Mouse (Mus musculus): Measurements from ENCODE around the gene Rbm39. TPM values are rescaled to one million over a fixed set of nuclear protein-coding genes. Genes with fewer than 3 reads are reported as not detected.

The Rbm39 gene
- total RNA-seq (2012; rRNA removed) (212 and 232 TPM in 2 replicates), total RNA-seq (2014; rRNA removed) (417 and 491 TPM in 2 replicates), polyA plus RNA-seq (2012; ENCODE audit: insufficient read length, low read depth) (376 and 400 TPM in 2 replicates)

GRCm38 (mm10) chr2:156180094-156180821 lies at the start of gene Rbm39:
TSS of gene Rbm39 (minus strand) at chr2:156180238.
- H3K4me1 ChIP-seq (ENCODE audit: control insufficient read depth in 1 of 2, insufficient read depth in 2 of 2) = peaks cover 0 to 30% of the 10 kb centered on the region in 2 experiments; a peak in 2 of 4 replicates
- peak within 1 kb of the TSS; percentile 98 for H3K9ac ChIP-seq (ENCODE audit: insufficient read depth, low read depth)
- peak within 1 kb of the TSS; percentile 76 to 94 (median 91) for H3K4me3 ChIP-seq (replicated peaks in 1 of 3; ENCODE audit: low read depth in 2 of 3, low read length in 2 of 3, poor library complexity in 1 of 3)
- peak within 1 kb of the TSS; percentile 92 for H3K27ac ChIP-seq (ENCODE audit: insufficient read depth, low read depth)
- peak; percentile 100 for DNase-seq (ENCODE audit: extremely low read depth)
- TF ChIP-seq ELF1 (IDR thresholded peaks at IDR 0.05; ENCODE audit: low read depth, low read length) (no peak), TBP (conservative IDR thresholded peaks at IDR 0.05; ENCODE audit: low read depth, low read length) (peak; percentile 84), POLR2A (IDR thresholded peaks at IDR 0.05; ENCODE audit: low read depth, low read length) (peak; percentile 87)
- H3K4me2 ChIP-seq (ENCODE audit: insufficient read depth, low read depth, poor library complexity, severe bottlenecking) = peak within 1 kb of the TSS; percentile 98
- dilution Hi-C loops (cut with MboI; ENCODE audit: extremely low pct_ligation_motif_present, extremely low pct_unique_long_range_greater_than_20kb, low sequenced_read_pairs) = no loop called here
- in situ Hi-C loops (cut with MboI; ENCODE audit: low pct_ligation_motif_present, low pct_unique_long_range_greater_than_20kb, low sequenced_read_pairs) = no loop called here
- H3K27me3 ChIP-seq (replicated peaks) = no peaks in the 10 kb centered on the region
- peaks cover 15 to 33% of the 10 kb centered on the region in 2 experiments for H3K36me3 ChIP-seq (replicated peaks in 1 of 2; ENCODE audit: control insufficient read depth in 1 of 2, insufficient read depth in 1 of 2, low read length in 1 of 2)
- peaks cover 35% of the 10 kb centered on the region for H3K79me2 ChIP-seq (replicated peaks; ENCODE audit: control insufficient read depth, extremely low read depth, insufficient read depth, poor library complexity, severe bottlenecking)
- H3K9me3 ChIP-seq (replicated peaks; ENCODE audit: low read length) = no peaks in the 10 kb centered on the region

GRCm38 (mm10) chr2:156229171-156229570 lies 49.1 kb upstream of the Rbm39 start:
- no peak overlapping the region for H3K4me3 ChIP-seq (replicated peaks in 1 of 3; ENCODE audit: low read depth in 2 of 3, low read length in 2 of 3, poor library complexity in 1 of 3)
- no peak overlapping the region for H3K9ac ChIP-seq (ENCODE audit: insufficient read depth, low read depth)
- H3K27ac ChIP-seq (ENCODE audit: insufficient read depth, low read depth) = no peak overlapping the region
- no peaks in the 10 kb centered on the region for H3K27me3 ChIP-seq (replicated peaks)
- in situ Hi-C loops (cut with MboI; ENCODE audit: low pct_ligation_motif_present, low pct_unique_long_range_greater_than_20kb, low sequenced_read_pairs) = no loop called here
- TF ChIP-seq MAX (IDR thresholded peaks at IDR 0.05; ENCODE audit: low read length) (no peak), MEF2A (IDR thresholded peaks at IDR 0.05; ENCODE audit: borderline replicate concordance, low read depth, low read length) (no peak), POLR2AphosphoS2 (IDR thresholded peaks at IDR 0.05; ENCODE audit: low read depth, low read length) (no peak), MYC (IDR thresholded peaks at IDR 0.05; ENCODE audit: low read depth, low read length) (no peak), JUN (IDR thresholded peaks at IDR 0.05; ENCODE audit: insufficient read depth, low read depth, low read length) (no peak), ZC3H11A (IDR thresholded peaks at IDR 0.05; ENCODE audit: low read depth, low read length) (no peak), USF2 (conservative IDR thresholded peaks at IDR 0.05; ENCODE audit: low read depth, low read length) (no peak)
- H3K36me3 ChIP-seq (replicated peaks in 1 of 2; ENCODE audit: control insufficient read depth in 1 of 2, insufficient read depth in 1 of 2, low read length in 1 of 2) = peaks cover 16 to 66% of the 10 kb centered on the region in 2 experiments
- peaks cover 3% of the 10 kb centered on the region; the same call in 1 of the 2 replicates for H3K79me2 ChIP-seq (replicated peaks; ENCODE audit: control insufficient read depth, extremely low read depth, insufficient read depth, poor library complexity, severe bottlenecking)
- H3K4me1 ChIP-seq (ENCODE audit: control insufficient read depth in 1 of 2, insufficient read depth in 2 of 2) = peaks cover 5 to 18% of the 10 kb centered on the region in 2 experiments
- dilution Hi-C loops (cut with MboI; ENCODE audit: extremely low pct_ligation_motif_present, extremely low pct_unique_long_range_greater_than_20kb, low sequenced_read_pairs) = no loop called here
- H3K4me2 ChIP-seq (ENCODE audit: insufficient read depth, low read depth, poor library complexity, severe bottlenecking) = no peak overlapping the region
- no peaks in the 10 kb centered on the region for H3K9me3 ChIP-seq (replicated peaks; ENCODE audit: low read length)
- DNase-seq (ENCODE audit: extremely low read depth) = no peak

GRCm38 (mm10) chr2:156227689-156228088 lies 47.7 kb upstream of the Rbm39 start:
- in situ Hi-C loops (cut with MboI; ENCODE audit: low pct_ligation_motif_present, low pct_unique_long_range_greater_than_20kb, low sequenced_read_pairs) = no loop called here
- dilution Hi-C loops (cut with MboI; ENCODE audit: extremely low pct_ligation_motif_present, extremely low pct_unique_long_range_greater_than_20kb, low sequenced_read_pairs) = no loop called here
- Histone ChIP-seq H3K9ac (ENCODE audit: insufficient read depth, low read depth) (no peak overlapping the region), H3K9me3 (replicated peaks; ENCODE audit: low read length) (no peaks in the 10 kb centered on the region), H3K36me3 (replicated peaks in 1 of 2; ENCODE audit: control insufficient read depth in 1 of 2, insufficient read depth in 1 of 2, low read length in 1 of 2) (peaks cover 17 to 80% of the 10 kb centered on the region in 2 experiments), H3K4me2 (ENCODE audit: insufficient read depth, low read depth, poor library complexity, severe bottlenecking) (no peak overlapping the region), H3K4me1 (ENCODE audit: control insufficient read depth in 1 of 2, insufficient read depth in 2 of 2) (peaks cover 2 to 3% of the 10 kb centered on the region in 2 experiments; a peak in 2 of 4 replicates), H3K27me3 (replicated peaks) (no peaks in the 10 kb centered on the region), H3K79me2 (replicated peaks; ENCODE audit: control insufficient read depth, extremely low read depth, insufficient read depth, poor library complexity, severe bottlenecking) (peaks cover 3% of the 10 kb centered on the region; the same call in 1 of the 2 replicates), H3K4me3 (replicated peaks in 1 of 3; ENCODE audit: low read depth in 2 of 3, low read length in 2 of 3, poor library complexity in 1 of 3) (no peak overlapping the region), H3K27ac (ENCODE audit: insufficient read depth, low read depth) (no peak overlapping the region)
- no peak for DNase-seq (ENCODE audit: extremely low read depth)
- TF ChIP-seq SIN3A (IDR thresholded peaks at IDR 0.05; ENCODE audit: low read length) (no peak), IRF4 (IDR thresholded peaks at IDR 0.05; ENCODE audit: low read depth, low read length) (no peak), JUND (conservative IDR thresholded peaks at IDR 0.05; ENCODE audit: low read depth, low read length) (no peak), EP300 (IDR thresholded peaks at IDR 0.05; ENCODE audit: low read length) (no peak), TCF12 (IDR thresholded peaks at IDR 0.05; ENCODE audit: low read depth, low read length) (no peak)
